Mouse (Mus musculus): Measurements from ENCODE around the gene Polh. TPM values are rescaled to one million over a fixed set of nuclear protein-coding genes. Genes with fewer than 3 reads are reported as not detected.

The Polh gene
- 10 to 100 TPM; 12.1 to 14.6 TPM for total RNA-seq (2023)

GRCm38 (mm10) chr17:46202421-46203071 lies at the start of gene Polh, which contains the start of gene Xpo5:
TSS of gene Polh (minus strand) at chr17:46202645.
TSS of gene Xpo5 (plus strand) at chr17:46202782.

GRCm38 (mm10) chr17:46247512-46248188 lies 45.2 kb upstream of the Polh start, which contains the start of the genes Polr1c and Yipf3:
TSS of gene Polr1c (minus strand) at chr17:46248054.
TSS of gene Yipf3 (plus strand) at chr17:46248080.

GRCm38 (mm10) chr17:46160686-46161085 lies 41.8 kb downstream of the Polh start, which contains the start of gene Gtpbp2:
TSS of gene Gtpbp2 (plus strand) at chr17:46161032.

GRCm38 (mm10) chr17:46152847-46153782 lies 49.3 kb downstream of the Polh start, which contains the start of gene Mad2l1bp:
TSS of gene Mad2l1bp (minus strand) at chr17:46153553.

GRCm38 (mm10) chr17:46143578-46144423 lies 58.6 kb downstream of the Polh start, which contains the start of gene Rsph9:
TSS of gene Rsph9 (minus strand) at chr17:46144216.

Other genes with a start within 250 kb of the Polh start
- gene Vegfa, start 170.3 kb downstream of the Polh start, total RNA-seq (2023) = 1 to 10 TPM; 2.1 to 2.4 TPM
- gene Mrps18a, start 91.7 kb downstream of the Polh start, total RNA-seq (2023) = 10 to 100 TPM; 50.3 to 52.5 TPM
- gene Rsph9, start 58.4 kb downstream of the Polh start, total RNA-seq (2023) = not detected
- 10 to 100 TPM; 23.8 to 25.9 TPM for gene Mad2l1bp, start 49.1 kb downstream of the Polh start, total RNA-seq (2023)
- gene Gtpbp2, start 41.6 kb downstream of the Polh start, total RNA-seq (2023) = 100 to 1,000 TPM; 209 to 215 TPM
- 10 to 100 TPM; 37.5 to 41.9 TPM for gene Xpo5, start 137 bp upstream of the Polh start, total RNA-seq (2023)
- gene Polr1c, start 45.4 kb upstream of the Polh start, total RNA-seq (2023) = 10 to 100 TPM; 60.8 to 70.2 TPM
- 100 to 1,000 TPM; 110 TPM for gene Yipf3, start 45.4 kb upstream of the Polh start, total RNA-seq (2023)
- 1 to 10 TPM; 3.2 to 4.9 TPM for gene Lrrc73, start 50.9 kb upstream of the Polh start, total RNA-seq (2023)
- 10 to 100 TPM; 44.5 to 55.9 TPM for gene Tjap1, start 80.4 kb upstream of the Polh start, total RNA-seq (2023)
- under 1 TPM in 1 of 2 experiments, not detected in 1; 0.55 TPM for gene Dlk2, start 94.8 kb upstream of the Polh start, total RNA-seq (2023)
- 10 to 100 TPM; 16.1 to 17.5 TPM for gene Abcc10, start 125.7 kb upstream of the Polh start, total RNA-seq (2023)
- 10 to 100 TPM; 43.3 to 48.2 TPM for gene Zfp318, start 181.1 kb upstream of the Polh start, total RNA-seq (2023)
- gene Crip3, start 226.3 kb upstream of the Polh start, total RNA-seq (2023) = not detected
- not detected for gene Slc22a7, start 235.8 kb upstream of the Polh start, total RNA-seq (2023)